Mouse (Mus musculus): ENCODE measurements around the gene Ndufs2.

- TF ChIP-seq CTCF (conservative IDR thresholded peaks at IDR 0.05; ENCODE audit: low read length) (no peak), POU5F1 (IDR thresholded peaks at IDR 0.05; ENCODE audit: borderline replicate concordance, low read length) (no peak)
These were observed 28.5 kb upstream of the Ndufs2 start for GRCm38 (mm10) chr1:171279721-171280120.
